Mouse (Mus musculus) heart, embryonic 15.5 days (tissue): ENCODE measurements around the gene Malsu1. TPM values are rescaled to one million over a fixed set of nuclear protein-coding genes. Genes with fewer than 3 reads are reported as not detected.

Experiments used
- ATAC-seq: fragments of 200-750 bp; cut with Nextera tagmentation; replicated peaks from 2 replicates; pipeline ENCODE4 v1.8.0; 2017; ENCODE audit warnings: low read depth, moderate TSS enrichment; ENCODE audit not compliant: insufficient number of reproducible peaks, insufficient read depth, low FRiP score
- H3K27ac ChIP-seq: fragments of 300-500 bp; sonication (generic); 2 replicates; pipeline ENCODE4 v1.5.1; 2015; ENCODE audit warnings: mild to moderate bottlenecking, inconsistent platforms
- H3K27me3 ChIP-seq: fragments of 300-500 bp; sonication (generic); 2 replicates; pipeline ENCODE4 v1.6.1; 2015; ENCODE audit warnings: inconsistent platforms
- H3K36me3 ChIP-seq: fragments of 300-500 bp; sonication (generic); 2 replicates; pipeline ENCODE4 v1.6.1; 2015; ENCODE audit warnings: mild to moderate bottlenecking, inconsistent platforms
- H3K4me1 ChIP-seq: fragments of 300-500 bp; sonication (generic); replicated peaks from 2 replicates; pipeline ENCODE4 v1.6.1; 2015; ENCODE audit warnings: inconsistent platforms
- H3K4me2 ChIP-seq: fragments of 300-500 bp; sonication (generic); 2 replicates; pipeline ENCODE4 v1.6.1; 2015; ENCODE audit warnings: inconsistent platforms, mild to moderate bottlenecking, moderate library complexity
- H3K4me3 ChIP-seq: fragments of 300-500 bp; sonication (generic); 2 replicates; pipeline ENCODE4 v1.5.1; 2015; ENCODE audit warnings: mild to moderate bottlenecking, inconsistent platforms
- H3K9ac ChIP-seq: fragments of 300-500 bp; sonication (generic); 2 replicates; pipeline ENCODE4 v1.6.1; 2015; ENCODE audit warnings: mild to moderate bottlenecking, inconsistent platforms
- H3K9me3 ChIP-seq: fragments of 300-500 bp; sonication (generic); replicated peaks from 2 replicates; pipeline ENCODE4 v1.6.1; 2016; ENCODE audit warnings: inconsistent platforms
- WGBS: fragments of 180-500 bp; shearing (Covaris S2); methylation state at CpG from one replicate; pipeline ENCODE4 v1.1.7; 2015; ENCODE audit warnings: mixed read lengths; 5-methylcytosine and 5-hydroxymethylcytosine counted together
- polyA plus RNA-seq: library from polyadenylated mRNA; unstranded; fragments of >200 nt; fragmentation: Nextera tagmentation; extraction: Ambion mirVana; gene quantifications from 2 replicates; pipeline ENCODE4 v1.2.1, GENCODE M21; 2015

Gene Malsu1
- polyA plus RNA-seq, 1 experiment from 2014 or later: 60.0 TPM

DNA sequence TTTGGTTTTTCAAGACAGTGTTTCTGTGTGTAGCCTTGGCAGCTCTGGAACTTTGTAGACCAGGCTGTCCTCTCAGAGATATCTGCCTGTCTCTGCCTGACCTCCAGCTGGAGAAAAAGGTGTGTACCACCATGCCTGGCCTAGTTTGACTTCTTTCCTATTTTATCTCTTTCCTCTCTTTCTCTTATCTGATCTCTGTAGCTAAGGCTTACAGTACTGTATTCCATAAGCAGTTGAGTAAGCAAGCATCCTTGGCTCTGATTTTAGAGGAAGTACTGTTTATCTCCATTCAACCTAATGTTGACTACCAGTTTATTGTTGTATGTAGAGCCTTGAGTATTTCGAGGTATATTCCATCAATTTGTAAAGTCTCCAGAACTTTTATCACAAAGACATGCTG, 5.7 kb downstream of the Malsu1 start:
- H3K27me3 ChIP-seq: no peaks in the 10 kb centered on the region
- H3K36me3 ChIP-seq: peaks cover 17% of the 10 kb centered on the region
- no peaks in the 10 kb centered on the region for H3K9me3 ChIP-seq
- H3K27ac ChIP-seq: no peak overlapping the region
- no peak overlapping the region for H3K9ac ChIP-seq
- H3K4me1 ChIP-seq: peaks cover 12% of the 10 kb centered on the region
- WGBS: 79% methylated on average over 1 of the region's 1 CpGs
- ATAC-seq: no peak
- no peak overlapping the region for H3K4me2 ChIP-seq
- no peak overlapping the region for H3K4me3 ChIP-seq

GRCm38 (mm10) chr6:49083008-49083407, 9.4 kb downstream of the Malsu1 start:
- peaks cover 48% of the 10 kb centered on the region for H3K36me3 ChIP-seq
- H3K4me2 ChIP-seq: no peak overlapping the region
- no peak overlapping the region for H3K4me3 ChIP-seq
- no peak for ATAC-seq
- no peak overlapping the region for H3K27ac ChIP-seq
- no peaks in the 10 kb centered on the region for H3K27me3 ChIP-seq
- 87% methylated on average over 4 of the region's 4 CpGs for WGBS
- no peak overlapping the region for H3K9ac ChIP-seq
- H3K9me3 ChIP-seq: no peaks in the 10 kb centered on the region
- H3K4me1 ChIP-seq: no peaks in the 10 kb centered on the region

DNA sequence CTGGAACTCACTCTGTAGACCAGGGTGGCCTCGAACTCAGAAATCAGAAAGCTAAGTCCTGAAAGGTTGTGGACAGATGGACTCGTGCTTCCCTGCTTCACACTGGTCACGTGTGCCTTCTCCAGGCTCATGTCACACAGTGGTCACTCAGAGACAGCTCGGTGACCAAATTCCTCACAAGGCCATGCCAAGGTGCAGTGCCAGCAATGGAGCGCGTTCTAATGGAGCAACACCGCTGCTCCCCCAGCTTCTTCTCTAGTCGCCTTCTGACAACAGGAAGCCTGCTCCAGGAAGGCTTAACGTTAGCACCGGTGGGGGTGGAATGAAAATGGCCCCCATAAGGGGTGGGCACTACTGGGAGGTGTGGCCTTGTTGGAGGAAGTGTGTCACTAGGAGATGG, 21.4 kb downstream of the Malsu1 start:
- no peaks in the 10 kb centered on the region for H3K9me3 ChIP-seq
- no peak for ATAC-seq
- no peak overlapping the region for H3K4me2 ChIP-seq
- peaks cover 26% of the 10 kb centered on the region for H3K36me3 ChIP-seq
- no peaks in the 10 kb centered on the region for H3K27me3 ChIP-seq
- 84% methylated on average over 10 of the region's 10 CpGs for WGBS
- peaks cover 35% of the 10 kb centered on the region for H3K4me1 ChIP-seq
- H3K4me3 ChIP-seq: no peak overlapping the region
- no peak overlapping the region for H3K9ac ChIP-seq
- H3K27ac ChIP-seq: no peak overlapping the region

DNA sequence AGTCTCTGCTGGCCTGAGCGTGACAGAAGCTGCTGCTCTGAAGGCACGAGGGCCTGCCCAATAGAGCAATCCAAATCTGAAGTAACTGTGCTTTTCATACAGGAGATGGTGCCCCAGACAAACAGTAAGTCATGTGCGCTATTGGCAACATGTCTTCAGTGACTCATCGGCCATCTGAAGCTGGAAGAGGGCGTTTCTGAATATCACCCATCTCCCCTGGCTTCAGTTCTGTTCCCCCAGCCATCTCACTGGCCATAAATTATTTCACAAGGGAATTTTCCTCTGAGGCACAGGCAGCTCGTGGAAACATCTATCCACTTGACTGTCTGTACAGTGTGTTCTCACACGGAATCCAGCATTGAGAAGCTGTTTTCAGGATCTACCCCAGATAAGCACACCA, 22.8 kb downstream of the Malsu1 start:
- peaks cover 13% of the 10 kb centered on the region for H3K36me3 ChIP-seq
- H3K9ac ChIP-seq: no peak overlapping the region
- ATAC-seq: peak; percentile 16; the same call in 1 of the 2 replicates

GRCm38 (mm10) chr6:49096933-49097461, 23.4 kb downstream of the Malsu1 start:
- Histone ChIP-seq H3K4me1 (peaks cover 47% of the 10 kb centered on the region), H3K9ac (no peak overlapping the region), H3K4me2 (peak overlapping the region; percentile 46), H3K4me3 (peak overlapping the region; percentile 17), H3K27ac (peak overlapping the region; percentile 82), H3K9me3 (no peaks in the 10 kb centered on the region), H3K27me3 (no peaks in the 10 kb centered on the region), H3K36me3 (peaks cover 7% of the 10 kb centered on the region)
- ATAC-seq: peak; percentile 81
- WGBS: 19% methylated on average over 13 of the region's 13 CpGs

More for the DNA sequence above, 22.8 kb downstream of the Malsu1 start:
- 53% methylated on average over 7 of the region's 7 CpGs for WGBS
- Histone ChIP-seq H3K9me3 (no peaks in the 10 kb centered on the region), H3K27me3 (no peaks in the 10 kb centered on the region), H3K4me2 (peak overlapping the region; percentile 46), H3K4me1 (peaks cover 47% of the 10 kb centered on the region), H3K27ac (peak overlapping the region; percentile 82), H3K4me3 (no peak overlapping the region)

- Histone ChIP-seq H3K9me3 (no peaks in the 10 kb centered on the region), H3K9ac (no peak overlapping the region), H3K27ac (peak overlapping the region; percentile 82), H3K27me3 (no peaks in the 10 kb centered on the region), H3K4me3 (no peak overlapping the region), H3K36me3 (peaks cover 7% of the 10 kb centered on the region; the same call in 1 of the 2 replicates), H3K4me2 (peak overlapping the region; percentile 46), H3K4me1 (peaks cover 47% of the 10 kb centered on the region)
- WGBS: 75% methylated on average over 5 of the region's 5 CpGs
- no peak for ATAC-seq
Measured at GRCm38 (mm10) chr6:49097596-49098110, 24.1 kb downstream of the Malsu1 start.

GRCm38 (mm10) chr6:49099086-49099485, 25.5 kb downstream of the Malsu1 start:
- no peak overlapping the region for H3K27ac ChIP-seq
- peaks cover 47% of the 10 kb centered on the region for H3K4me1 ChIP-seq
- 37% methylated on average over 1 of the region's 1 CpGs for WGBS
- no peak for ATAC-seq
- no peaks in the 10 kb centered on the region for H3K27me3 ChIP-seq
- no peak overlapping the region for H3K4me3 ChIP-seq
- peaks cover 8% of the 10 kb centered on the region; the same call in 1 of the 2 replicates for H3K36me3 ChIP-seq
- H3K4me2 ChIP-seq: no peak overlapping the region
- H3K9ac ChIP-seq: no peak overlapping the region
- no peaks in the 10 kb centered on the region for H3K9me3 ChIP-seq

- ATAC-seq: no peak
- no peak overlapping the region for H3K4me2 ChIP-seq
- H3K9ac ChIP-seq: no peak overlapping the region
- peaks cover 35% of the 10 kb centered on the region; the same call in 1 of the 2 replicates for H3K36me3 ChIP-seq
- no peak overlapping the region for H3K4me3 ChIP-seq
- H3K9me3 ChIP-seq: no peaks in the 10 kb centered on the region
- no peak overlapping the region for H3K27ac ChIP-seq
- 90% methylated on average over 15 of the region's 15 CpGs for WGBS
- no peaks in the 10 kb centered on the region for H3K27me3 ChIP-seq
- peaks cover 8% of the 10 kb centered on the region; the same call in 1 of the 2 replicates for H3K4me1 ChIP-seq
Measured at GRCm38 (mm10) chr6:49106746-49107500, 33.3 kb downstream of the Malsu1 start.

DNA sequence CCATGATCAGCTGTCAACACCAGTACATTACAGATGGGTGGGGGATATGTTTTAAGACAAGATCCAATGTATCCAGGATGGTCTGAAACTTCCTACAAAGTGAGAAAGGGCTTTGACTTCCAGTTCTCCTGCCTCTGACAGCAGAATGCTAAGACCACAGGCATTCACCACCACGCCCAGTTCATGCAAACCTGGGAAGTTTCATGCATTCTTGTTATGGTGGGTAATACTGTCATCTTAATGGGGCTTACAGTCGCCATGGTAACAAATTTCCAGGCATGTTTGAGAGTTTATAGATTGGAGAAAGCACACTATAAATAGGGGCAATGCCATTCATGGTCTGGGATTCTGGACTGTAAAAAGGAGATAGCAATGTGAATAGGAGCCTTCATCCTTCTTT, 35.6 kb downstream of the Malsu1 start:
- Histone ChIP-seq H3K27me3 (no peaks in the 10 kb centered on the region), H3K27ac (no peak overlapping the region), H3K9ac (no peak overlapping the region), H3K9me3 (no peaks in the 10 kb centered on the region), H3K4me2 (no peak overlapping the region), H3K4me3 (no peak overlapping the region), H3K36me3 (peaks cover 27% of the 10 kb centered on the region; the same call in 1 of the 2 replicates), H3K4me1 (peaks cover 8% of the 10 kb centered on the region; the same call in 1 of the 2 replicates)
- 85% methylated on average over 2 of the region's 2 CpGs for whole genome bisulfite sequencing
- no peak for ATAC-seq

- no peak for ATAC-seq
- peaks cover 7% of the 10 kb centered on the region; the same call in 1 of the 2 replicates for H3K36me3 ChIP-seq
- no peaks in the 10 kb centered on the region for H3K27me3 ChIP-seq
- no peak overlapping the region for H3K4me2 ChIP-seq
- 87% methylated on average over 7 of the region's 7 CpGs for WGBS
- H3K4me1 ChIP-seq: peaks cover 8% of the 10 kb centered on the region
- no peak overlapping the region for H3K4me3 ChIP-seq
- H3K9ac ChIP-seq: no peak overlapping the region
- no peaks in the 10 kb centered on the region for H3K9me3 ChIP-seq
- H3K27ac ChIP-seq: no peak overlapping the region
Measured at GRCm38 (mm10) chr6:49113895-49114294, 40.3 kb downstream of the Malsu1 start.

- H3K27ac ChIP-seq: no peak overlapping the region
- H3K4me1 ChIP-seq: peaks cover 9% of the 10 kb centered on the region
- no peak for ATAC-seq
- WGBS: 89% methylated on average over 6 of the region's 6 CpGs
- H3K36me3 ChIP-seq: peaks cover 7% of the 10 kb centered on the region; the same call in 1 of the 2 replicates
- H3K4me2 ChIP-seq: no peak overlapping the region
- H3K9me3 ChIP-seq: no peaks in the 10 kb centered on the region
- H3K4me3 ChIP-seq: no peak overlapping the region
- H3K27me3 ChIP-seq: no peaks in the 10 kb centered on the region
- H3K9ac ChIP-seq: no peak overlapping the region
Measured at GRCm38 (mm10) chr6:49114457-49114856, 40.9 kb downstream of the Malsu1 start.
